Mouse (Mus musculus) left cerebral cortex, adult 11 months (tissue): ENCODE measurements around the gene Olfr110.
"Not testable (repeated sequence)": the region's sequence is repeated elsewhere in the genome, so short reads cannot be mapped to it uniquely, and the experiment has no call there.

Experiments
- DNase-seq: peaks from one replicate; pipeline ENCODE4 v3.0.0; 2022; ENCODE audit warnings: low spot score

Gene Olfr110

GRCm38 (mm10) chr17:37491930-37492518 is at the start of gene Olfr110:
TSS of gene Olfr110 (plus strand) at chr17:37492468.
- peak; percentile 22 for DNase-seq

DNA sequence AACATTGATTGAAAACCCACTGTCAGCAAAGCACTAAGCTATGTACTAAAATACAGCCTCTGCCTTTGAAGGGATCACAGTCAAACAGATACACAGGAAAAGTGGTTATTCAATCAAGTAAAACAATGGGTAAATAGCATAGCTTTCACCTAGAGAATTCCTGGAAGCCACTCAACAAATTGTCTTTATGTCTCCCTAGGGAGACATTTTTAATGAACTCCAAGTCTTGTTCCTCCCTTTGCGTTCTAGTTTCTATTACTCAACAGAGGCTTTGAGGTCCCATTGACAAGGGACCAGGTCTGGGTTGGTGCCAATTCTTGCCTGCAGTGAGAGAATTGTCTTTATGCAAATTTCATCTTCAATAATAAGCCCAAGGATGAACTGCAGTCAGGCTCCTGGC is 47.1 kb upstream of the Olfr110 start, which contains the start of gene Olfr108:
Gene Olfr108 (plus strand): TSS at position 301 of the 400 bp plus-strand sequence.
- DNase-seq, result no peak

GRCm38 (mm10) chr17:37458616-37459015 is 33.7 kb upstream of the Olfr110 start, which contains the start of gene Olfr109:
TSS of gene Olfr109 (plus strand) at chr17:37458916.
- no peak for DNase-seq

DNA sequence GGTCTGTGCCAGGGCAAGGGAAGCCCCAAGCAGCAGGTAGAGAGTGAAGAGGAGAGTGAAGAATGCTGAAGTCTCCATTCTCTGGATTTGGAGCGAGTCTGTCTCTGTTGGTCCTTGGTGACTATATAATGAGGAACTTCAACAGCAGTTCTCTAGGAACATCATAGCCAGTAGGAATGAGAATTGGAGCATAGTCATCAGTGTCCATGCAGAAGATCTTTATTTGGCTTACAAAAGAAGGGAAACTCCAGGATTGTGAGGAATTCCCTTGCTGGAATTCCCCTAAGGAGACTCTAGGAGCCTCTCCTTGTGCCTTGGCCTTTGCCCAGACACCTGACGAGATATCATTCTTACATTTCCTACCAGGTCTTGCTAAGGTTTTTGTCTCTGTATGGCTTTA is 8.8 kb upstream of the Olfr110 start, which contains the start of gene H2-M2:
Gene H2-M2 (minus strand): TSS at position 101 of the 400 bp plus-strand sequence.
- DNase-seq, result no peak

GRCm38 (mm10) chr17:37507730-37508129 is 15.5 kb downstream of the Olfr110 start, which contains the start of gene Olfr111:
TSS of gene Olfr111 (plus strand) at chr17:37508030.
- DNase-seq, result no peak

DNA sequence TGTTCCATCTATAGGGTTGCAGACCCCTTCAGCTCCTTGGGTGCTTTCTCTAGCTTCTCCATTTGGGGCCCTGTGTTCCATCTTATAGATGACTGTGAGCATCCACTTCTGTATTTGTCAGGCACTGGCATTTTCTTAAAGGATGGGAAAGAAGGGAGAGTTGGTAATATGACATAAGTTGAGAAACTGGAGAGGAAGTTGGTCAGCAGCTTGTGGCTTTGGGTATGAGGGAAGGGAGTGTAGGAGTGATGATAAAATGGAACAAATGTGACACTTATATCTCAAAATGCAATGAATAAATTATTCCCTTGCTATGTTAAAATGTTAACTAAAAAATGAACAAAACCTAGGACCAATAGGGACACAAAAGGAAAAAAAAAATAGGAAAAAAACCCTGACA is 32.3 kb downstream of the Olfr110 start:
- not testable (repeated sequence) for DNase-seq

DNA sequence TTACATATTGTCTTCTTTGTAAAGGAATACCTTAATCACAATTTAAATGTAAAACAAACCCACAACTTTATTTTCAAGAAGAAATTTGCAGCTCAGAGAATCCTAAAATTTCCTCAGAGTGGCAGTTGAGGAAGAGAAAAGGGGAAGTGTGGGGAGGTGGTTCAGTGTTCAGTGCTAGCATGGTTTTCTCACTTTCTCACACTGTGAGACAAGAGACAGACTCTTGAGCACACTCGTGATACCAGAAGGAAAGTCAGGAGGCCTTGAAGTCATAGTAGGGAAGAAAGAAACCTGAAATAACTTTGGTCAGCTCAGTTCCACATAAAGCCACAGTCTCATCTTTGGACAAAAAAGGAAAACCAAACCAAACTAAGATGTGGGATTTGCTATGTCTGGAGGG is 33.2 kb downstream of the Olfr110 start:
- DNase-seq, result not testable (repeated sequence)

- no peak for DNase-seq
These were observed 42.9 kb downstream of the Olfr110 start for GRCm38 (mm10) chr17:37535173-37535572.

DNA sequence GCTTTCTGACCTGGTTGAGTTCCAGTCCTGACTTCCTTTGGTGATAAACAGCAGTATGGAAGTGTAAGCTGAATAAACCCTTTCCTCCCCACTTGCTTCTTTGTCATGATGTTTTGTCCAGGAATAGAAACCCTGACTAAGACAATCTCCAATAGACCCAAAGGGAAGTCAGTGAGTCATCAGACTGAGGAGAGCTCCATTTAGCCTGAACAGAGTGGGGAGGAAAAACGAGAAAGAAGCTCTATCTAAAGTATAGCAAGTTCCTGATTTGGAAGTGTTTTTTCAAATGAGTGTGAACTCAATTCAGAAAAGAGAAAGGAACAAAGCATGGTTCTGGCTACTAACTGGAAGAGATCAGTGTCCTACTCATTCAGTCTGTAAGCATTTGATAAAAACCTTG is 46.1 kb downstream of the Olfr110 start:
- not testable (repeated sequence) for DNase-seq

GRCm38 (mm10) chr17:37541454-37542119 is 49.3 kb downstream of the Olfr110 start:
- DNase-seq, result no peak

DNA sequence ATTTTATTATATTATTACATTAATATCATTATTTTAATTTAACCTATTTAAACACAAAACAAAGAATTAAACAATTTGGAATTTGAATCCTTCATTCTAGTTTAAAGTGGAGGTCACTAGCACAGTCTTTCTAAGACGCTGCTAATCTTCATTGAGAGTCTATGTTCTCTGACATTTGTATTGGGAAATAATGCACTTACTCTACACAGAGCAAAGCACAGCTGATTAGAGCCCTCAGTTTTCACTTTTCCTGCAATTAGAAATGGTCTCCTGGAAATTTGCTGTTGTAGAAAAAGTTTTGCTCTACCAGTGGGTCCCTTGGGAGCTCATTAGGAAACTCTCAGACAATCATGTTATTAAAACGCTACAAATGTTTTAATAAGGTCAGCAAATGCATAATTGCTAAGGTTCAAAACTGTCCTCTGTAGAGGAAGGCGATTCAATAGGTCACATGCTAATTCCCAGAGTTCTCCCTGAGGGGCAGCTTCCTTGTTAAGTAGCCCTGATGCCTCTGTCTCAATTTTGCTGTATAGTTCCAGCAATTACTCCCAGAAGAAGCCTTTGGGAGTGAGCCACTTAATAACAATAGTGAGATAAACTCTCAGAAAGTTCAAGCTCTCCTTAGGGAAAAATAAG is 51.6 kb downstream of the Olfr110 start:
- no peak for DNase-seq
